Mouse (Mus musculus): ENCODE results near the gene Cd2bp2. TPM values are rescaled to one million over a fixed set of nuclear protein-coding genes. Genes with fewer than 3 reads are reported as not detected.

Gene Cd2bp2
- polyA plus RNA-seq, 1 experiment: 33.6 TPM

GRCm38 (mm10) chr7:127166501-127166900 is 29.3 kb downstream of the Cd2bp2 start:
- no peak for TF ChIP-seq POLR2A (IDR thresholded peaks at IDR 0.05; ENCODE audit: low read depth, low read length)
- TF ChIP-seq CTCF (conservative IDR thresholded peaks at IDR 0.05; ENCODE audit: insufficient read depth, insufficient read length, low read depth, low read length): no peak
- no peak overlapping the region for H3K4me3 ChIP-seq (ENCODE audit: insufficient read depth, low read depth, low read length)
- H3K36me3 ChIP-seq (ENCODE audit: control insufficient read depth, insufficient read depth, low read length): no peaks in the 10 kb centered on the region
- WGBS: 88% methylated on average over 5 of the region's 5 CpGs
- no peaks in the 10 kb centered on the region for H3K4me1 ChIP-seq (ENCODE audit: control insufficient read depth, insufficient read depth, low read length)
- DNase-seq: no peak
- H3K27me3 ChIP-seq (replicated peaks; ENCODE audit: control insufficient read depth, insufficient read depth, low read length): no peaks in the 10 kb centered on the region
- H3K27ac ChIP-seq (ENCODE audit: insufficient read depth, low read depth, low read length): no peak overlapping the region

DNA sequence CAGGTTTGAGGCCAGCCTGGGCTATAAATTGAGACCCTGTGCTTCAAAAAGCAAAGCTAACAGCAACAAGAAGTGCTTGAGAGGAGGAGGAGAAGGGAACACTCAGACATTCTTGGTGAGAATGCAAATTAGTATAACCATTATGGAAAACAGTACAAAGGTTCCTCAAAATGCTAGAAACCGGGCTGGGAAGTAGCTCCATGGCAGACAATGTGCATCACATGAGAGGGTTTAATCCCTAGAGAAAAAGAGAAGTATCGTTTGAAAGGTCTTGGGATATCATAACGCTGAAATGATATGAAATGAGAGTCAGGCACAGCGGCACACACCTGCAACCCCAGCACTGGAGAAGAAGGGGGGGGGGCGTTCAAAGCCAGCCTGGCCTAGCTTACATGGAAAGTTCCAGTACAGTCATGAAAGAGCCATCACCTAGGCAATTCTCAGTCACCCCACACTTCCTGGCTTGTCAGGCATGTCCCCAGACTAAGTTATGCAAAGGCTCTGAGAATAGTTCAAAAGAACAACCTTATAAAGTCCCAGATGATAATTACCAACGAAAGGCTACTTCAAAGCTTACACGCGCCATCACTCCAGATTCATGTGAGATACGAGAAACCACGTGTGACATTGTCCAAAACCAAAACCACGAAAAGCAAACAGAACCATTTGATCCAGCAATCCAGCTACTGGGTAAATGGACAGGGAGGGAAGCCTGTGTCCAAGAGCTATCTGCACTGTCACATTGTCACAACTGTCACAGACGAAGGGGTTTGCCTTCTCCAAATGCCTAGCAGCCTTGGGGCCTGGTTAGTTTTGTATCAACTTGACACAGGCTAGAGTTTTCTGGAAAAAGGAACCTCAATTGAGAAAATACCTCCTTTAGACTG is 30.0 kb downstream of the Cd2bp2 start:
- WGBS: 76% methylated on average over 12 of the region's 12 CpGs
- Histone ChIP-seq H3K4me3 (ENCODE audit: insufficient read depth, low read depth, low read length) (no peak overlapping the region), H3K27me3 (replicated peaks; ENCODE audit: control insufficient read depth, insufficient read depth, low read length) (no peaks in the 10 kb centered on the region), H3K36me3 (ENCODE audit: control insufficient read depth, insufficient read depth, low read length) (no peaks in the 10 kb centered on the region), H3K4me1 (ENCODE audit: control insufficient read depth, insufficient read depth, low read length) (no peaks in the 10 kb centered on the region), H3K27ac (ENCODE audit: insufficient read depth, low read depth, low read length) (no peak overlapping the region)
- TF ChIP-seq POLR2A (IDR thresholded peaks at IDR 0.05; ENCODE audit: low read depth, low read length) (no peak), CTCF (conservative IDR thresholded peaks at IDR 0.05; ENCODE audit: insufficient read depth, insufficient read length, low read depth, low read length) (no peak)
- no peak for DNase-seq

DNA sequence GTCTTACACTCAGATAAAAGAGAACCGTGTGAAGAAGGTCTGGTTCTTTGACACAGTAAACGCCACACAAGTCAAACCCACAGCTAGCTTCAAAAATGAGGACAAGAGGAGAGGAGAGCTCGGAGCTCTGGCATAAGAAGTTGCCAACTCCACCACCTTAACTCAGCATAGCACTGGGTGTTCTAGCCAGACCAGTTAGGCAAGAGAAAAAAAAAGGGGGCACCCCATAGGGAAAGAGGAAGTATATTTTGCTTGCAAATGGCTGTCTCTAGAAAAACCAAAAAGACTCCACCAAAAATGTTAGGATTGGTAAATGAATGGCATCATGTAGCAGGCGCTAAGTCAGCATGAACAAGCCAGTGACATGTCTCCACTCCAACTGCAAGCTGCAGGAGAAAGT is 31.8 kb downstream of the Cd2bp2 start:
- no peaks in the 10 kb centered on the region for H3K27me3 ChIP-seq (replicated peaks; ENCODE audit: control insufficient read depth, insufficient read depth, low read length)
- no peak for DNase-seq
- no peak for TF ChIP-seq POLR2A (IDR thresholded peaks at IDR 0.05; ENCODE audit: low read depth, low read length)
- TF ChIP-seq CTCF (conservative IDR thresholded peaks at IDR 0.05; ENCODE audit: insufficient read depth, insufficient read length, low read depth, low read length): no peak

GRCm38 (mm10) chr7:127162546-127162945 is 33.3 kb downstream of the Cd2bp2 start:
- DNase-seq: no peak
- no peak overlapping the region for H3K27ac ChIP-seq (ENCODE audit: insufficient read depth, low read depth, low read length)
- no peaks in the 10 kb centered on the region for H3K27me3 ChIP-seq (replicated peaks; ENCODE audit: control insufficient read depth, insufficient read depth, low read length)
- no peak overlapping the region for H3K4me3 ChIP-seq (ENCODE audit: insufficient read depth, low read depth, low read length)
- no peaks in the 10 kb centered on the region for H3K36me3 ChIP-seq (ENCODE audit: control insufficient read depth, insufficient read depth, low read length)
- H3K4me1 ChIP-seq (ENCODE audit: control insufficient read depth, insufficient read depth, low read length): no peaks in the 10 kb centered on the region
- WGBS: 77% methylated on average over 5 of the region's 5 CpGs
- no peak for TF ChIP-seq CTCF (conservative IDR thresholded peaks at IDR 0.05; ENCODE audit: insufficient read depth, insufficient read length, low read depth, low read length)
- no peak for TF ChIP-seq POLR2A (IDR thresholded peaks at IDR 0.05; ENCODE audit: low read depth, low read length)

More for the DNA sequence above, 31.8 kb downstream of the Cd2bp2 start:
- Histone ChIP-seq H3K4me1 (ENCODE audit: control insufficient read depth, insufficient read depth, low read length) (no peaks in the 10 kb centered on the region), H3K27ac (ENCODE audit: insufficient read depth, low read depth, low read length) (no peak overlapping the region), H3K4me3 (ENCODE audit: insufficient read depth, low read depth, low read length) (no peak overlapping the region), H3K36me3 (ENCODE audit: control insufficient read depth, insufficient read depth, low read length) (no peaks in the 10 kb centered on the region)
- WGBS: 86% methylated on average over 4 of the region's 4 CpGs

DNA sequence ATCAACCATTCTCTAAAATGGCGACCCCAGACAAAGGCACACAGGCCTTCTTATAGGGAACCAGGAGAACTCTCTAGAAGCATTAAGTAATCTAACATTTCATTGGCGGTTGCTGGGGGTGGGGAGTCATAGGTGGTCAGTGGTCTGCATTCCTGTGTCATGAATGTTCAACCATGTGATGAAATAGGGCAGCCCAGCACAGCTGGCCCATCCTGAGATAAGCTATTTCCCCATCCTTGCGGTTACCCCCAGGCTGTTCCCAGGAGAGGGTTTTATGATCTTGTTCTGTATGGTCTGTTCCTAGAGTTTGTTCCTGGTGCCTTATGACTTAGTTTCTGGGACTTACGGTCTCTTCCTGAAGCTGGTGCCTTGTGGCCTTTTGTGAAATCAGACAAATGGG is 38.3 kb downstream of the Cd2bp2 start:
- H3K4me1 ChIP-seq (ENCODE audit: control insufficient read depth, insufficient read depth, low read length): no peaks in the 10 kb centered on the region
- DNase-seq: no peak
- no peak overlapping the region for H3K4me3 ChIP-seq (ENCODE audit: insufficient read depth, low read depth, low read length)
- TF ChIP-seq POLR2A (IDR thresholded peaks at IDR 0.05; ENCODE audit: low read depth, low read length) (no peak), CTCF (conservative IDR thresholded peaks at IDR 0.05; ENCODE audit: insufficient read depth, insufficient read length, low read depth, low read length) (no peak)
- no peaks in the 10 kb centered on the region for H3K36me3 ChIP-seq (ENCODE audit: control insufficient read depth, insufficient read depth, low read length)
- H3K27me3 ChIP-seq (replicated peaks; ENCODE audit: control insufficient read depth, insufficient read depth, low read length): no peaks in the 10 kb centered on the region
- WGBS: 92% methylated on average over 4 of the region's 4 CpGs
- no peak overlapping the region for H3K27ac ChIP-seq (ENCODE audit: insufficient read depth, low read depth, low read length)

- 68% methylated on average over 3 of the region's 3 CpGs for WGBS
- no peak for DNase-seq
Observed at GRCm38 (mm10) chr7:127153477-127153876, 42.4 kb downstream of the Cd2bp2 start.

DNA sequence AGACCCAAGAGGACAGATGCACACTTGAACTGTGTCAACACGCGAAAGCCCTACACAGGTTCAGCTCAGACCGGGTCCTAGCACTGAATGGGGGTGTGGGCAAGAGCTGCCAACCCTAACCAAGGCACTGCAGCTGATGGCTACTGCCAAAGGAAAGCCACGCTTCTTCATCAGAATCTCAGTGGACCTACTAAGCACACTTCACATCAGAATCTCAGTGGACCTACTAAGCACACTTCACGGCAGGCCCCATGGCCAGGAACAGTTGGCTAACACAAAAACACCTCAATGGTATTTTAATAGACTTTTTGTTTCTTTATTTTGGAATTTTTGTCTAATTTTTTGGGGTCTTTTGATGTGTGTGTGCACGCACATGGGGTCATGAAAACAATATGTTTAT is 43.4 kb downstream of the Cd2bp2 start:
- no peak for TF ChIP-seq POLR2A (IDR thresholded peaks at IDR 0.05; ENCODE audit: low read depth, low read length)
- no peak for TF ChIP-seq CTCF (conservative IDR thresholded peaks at IDR 0.05; ENCODE audit: insufficient read depth, insufficient read length, low read depth, low read length)
- H3K36me3 ChIP-seq (ENCODE audit: control insufficient read depth, insufficient read depth, low read length): no peaks in the 10 kb centered on the region
- no peak overlapping the region for H3K27ac ChIP-seq (ENCODE audit: insufficient read depth, low read depth, low read length)
- DNase-seq: no peak
- 95% methylated on average over 6 of the region's 6 CpGs for WGBS
- no peak overlapping the region for H3K4me3 ChIP-seq (ENCODE audit: insufficient read depth, low read depth, low read length)
- no peaks in the 10 kb centered on the region for H3K27me3 ChIP-seq (replicated peaks; ENCODE audit: control insufficient read depth, insufficient read depth, low read length)
- H3K4me1 ChIP-seq (ENCODE audit: control insufficient read depth, insufficient read depth, low read length): no peaks in the 10 kb centered on the region

More at GRCm38 (mm10) chr7:127153477-127153876, 42.4 kb downstream of the Cd2bp2 start:
- no peaks in the 10 kb centered on the region for H3K4me1 ChIP-seq (ENCODE audit: control insufficient read depth, insufficient read depth, low read length)
- H3K36me3 ChIP-seq (ENCODE audit: control insufficient read depth, insufficient read depth, low read length): no peaks in the 10 kb centered on the region
- H3K27me3 ChIP-seq (replicated peaks; ENCODE audit: control insufficient read depth, insufficient read depth, low read length): no peaks in the 10 kb centered on the region
- H3K4me3 ChIP-seq (ENCODE audit: insufficient read depth, low read depth, low read length): no peak overlapping the region
- no peak overlapping the region for H3K27ac ChIP-seq (ENCODE audit: insufficient read depth, low read depth, low read length)
- TF ChIP-seq POLR2A (IDR thresholded peaks at IDR 0.05; ENCODE audit: low read depth, low read length): no peak
- no peak for TF ChIP-seq CTCF (conservative IDR thresholded peaks at IDR 0.05; ENCODE audit: insufficient read depth, insufficient read length, low read depth, low read length)

Measured in kidney, adult 2 months (tissue).